Mouse (Mus musculus) brain, embryonic 14.5 days (tissue): Measurements from ENCODE around the gene Mrm2.

ENCODE experiments used
- CTCF ChIP-seq: fragments of 200-500 bp; IDR thresholded peaks from 2 replicates; pipeline ENCODE4 v1.5.1; 2012; ENCODE audit warnings: inconsistent platforms, mild to moderate bottlenecking, moderate library complexity, borderline replicate concordance; ENCODE audit not compliant: insufficient read depth, insufficient read length; ENCODE audit errors: extremely low read depth
- POLR2A ChIP-seq: fragments of 200-500 bp; IDR thresholded peaks from 2 replicates; pipeline ENCODE4 v1.6.1; 2012; ENCODE audit warnings: mild to moderate bottlenecking, inconsistent platforms, borderline replicate concordance; ENCODE audit not compliant: poor library complexity, insufficient read depth, insufficient read length, severe bottlenecking; ENCODE audit errors: extremely low read depth

GRCm38 (mm10) chr5:140368926-140369325 lies 37.2 kb upstream of the Mrm2 start:
- TF ChIP-seq CTCF (no peak), POLR2A (no peak)
